Mouse (Mus musculus) ES-E14 (cell line): ENCODE results near the gene Stim2.

Experiments used
- CHD2 ChIP-seq: IDR thresholded peaks from 2 replicates; pipeline ENCODE4 v1.6.1; 2014; ENCODE audit warnings: mild to moderate bottlenecking, low read depth, low read length, inconsistent platforms
- HCFC1 ChIP-seq: IDR thresholded peaks from 2 replicates; pipeline ENCODE4 v1.6.1; 2012; ENCODE audit warnings: low read length, inconsistent platforms, borderline replicate concordance; ENCODE audit not compliant: insufficient read depth
- MAFK ChIP-seq: IDR thresholded peaks from 2 replicates; pipeline ENCODE4 v1.6.1; 2014; ENCODE audit warnings: mild to moderate bottlenecking, low read depth, low read length, inconsistent platforms; ENCODE audit not compliant: insufficient read depth
- ZC3H11A ChIP-seq: IDR thresholded peaks from 2 replicates; pipeline ENCODE4 v1.6.1; 2012; ENCODE audit warnings: low read depth, mild to moderate bottlenecking, inconsistent platforms, low read length, borderline replicate concordance
- ZNF384 ChIP-seq: IDR thresholded peaks from 2 replicates; pipeline ENCODE4 v1.6.1; 2012; ENCODE audit warnings: low read depth, low read length, inconsistent platforms

DNA sequence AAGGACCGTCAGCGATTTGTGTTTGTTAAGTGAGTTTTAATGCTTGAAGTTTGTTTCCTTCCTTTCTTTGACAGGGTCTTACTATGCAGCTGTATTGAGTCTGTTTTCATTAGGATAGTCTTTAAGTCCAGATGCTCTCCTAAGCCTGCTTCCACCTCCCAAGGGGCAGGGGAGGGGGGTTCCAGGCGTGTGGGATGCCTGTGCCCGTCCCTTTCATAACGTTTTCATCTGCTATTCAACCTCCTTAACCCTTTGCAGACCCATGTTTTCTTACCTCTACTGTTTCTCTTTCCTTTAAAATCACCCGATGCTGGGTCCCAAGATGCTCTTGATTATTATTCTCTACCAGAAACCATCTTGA lies 7.5 kb downstream of the Stim2 start:
- no peak for TF ChIP-seq MAFK
- TF ChIP-seq HCFC1, result no peak
- TF ChIP-seq CHD2, result no peak
- no peak for TF ChIP-seq ZC3H11A
- TF ChIP-seq ZNF384, result no peak
